In the genomic region with DNA sequence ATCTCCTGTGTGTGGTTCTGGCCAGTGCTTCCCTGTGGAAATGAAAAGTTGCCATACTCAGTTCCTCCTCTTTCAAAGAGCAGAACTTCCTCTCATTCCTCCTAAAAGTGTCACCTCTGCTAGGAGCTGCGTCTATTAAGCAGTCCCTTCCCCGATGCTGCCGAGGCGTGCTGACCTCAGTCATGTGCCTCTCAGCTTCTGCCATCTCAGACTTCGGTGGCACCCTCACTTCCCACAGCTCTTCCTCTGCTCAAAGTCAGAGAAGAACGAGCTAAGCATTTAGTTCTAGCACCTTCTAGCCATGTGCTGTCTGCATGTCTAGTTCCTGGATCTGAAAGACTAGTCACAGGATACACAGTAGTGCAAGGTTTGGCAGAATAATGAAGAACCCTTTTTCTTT, we compare ENCODE assay signal across 33 mouse cellular contexts.
"Had no signal": no experiment of that assay in that cellular context is flagged by ENCODE, and none has a peak within 500 bp of the region (broad histone marks: within the 10 kb centered on the region; RNA-seq: fewer than 3 reads in every experiment).

No protein-coding gene starts in this region.

- H3K27ac ChIP-seq: heart, adult 2 months; heart, embryonic 10.5 days; heart, embryonic 13.5 days; heart, embryonic 15.5 days; hindbrain, embryonic 10.5 days; hindbrain, embryonic 12.5 days; hindbrain, embryonic 14.5 days; hindbrain, embryonic 15.5 days; hindbrain, postnatal 0 days; intestine, embryonic 15.5 days; kidney, embryonic 15.5 days; kidney, postnatal 0 days; left cerebral cortex, adult 2 months had no signal

- H3K9ac ChIP-seq: heart, embryonic 12.5 days; heart, embryonic 13.5 days; heart, embryonic 15.5 days; hindbrain, embryonic 12.5 days; hindbrain, embryonic 14.5 days; hindbrain, embryonic 15.5 days; intestine, embryonic 15.5 days; kidney, embryonic 15.5 days had no signal

- H3K4me1 ChIP-seq: heart, embryonic 15.5 days; intestine, embryonic 15.5 days had no signal

- DNase-seq: heart, adult 2 months; heart, postnatal 10 days; heart, postnatal 14 days; heart, postnatal 36 days; heart, postnatal 4 days; kidney, adult 11 months; kidney, adult 18-20 months; kidney, adult 2 months; kidney, adult 8-10 months; kidney, adult 9 months; kidney, postnatal 10 days; kidney, postnatal 14 days; kidney, postnatal 36 days; kidney, postnatal 4 days; layer of hippocampus, postnatal 36 days had no signal

- H3K9me3 ChIP-seq: heart, embryonic 10.5 days; heart, embryonic 12.5 days; heart, embryonic 13.5 days; heart, embryonic 15.5 days; hindbrain, embryonic 10.5 days; hindbrain, embryonic 12.5 days; hindbrain, embryonic 15.5 days; intestine, embryonic 15.5 days; kidney, embryonic 15.5 days had no signal

- H3K4me3 ChIP-seq: heart, adult 2 months; heart, embryonic 10.5 days; heart, embryonic 12.5 days; heart, embryonic 13.5 days; heart, embryonic 15.5 days; hindbrain, embryonic 10.5 days; hindbrain, embryonic 12.5 days; hindbrain, embryonic 15.5 days; intestine, embryonic 15.5 days; kidney, embryonic 15.5 days; left cerebral cortex, adult 2 months had no signal

- H3K36me3 ChIP-seq: heart, embryonic 10.5 days; heart, embryonic 12.5 days; heart, embryonic 13.5 days; heart, embryonic 15.5 days; hindbrain, embryonic 10.5 days; hindbrain, embryonic 12.5 days; hindbrain, embryonic 15.5 days; intestine, embryonic 15.5 days; kidney, embryonic 15.5 days had no signal

- ATAC-seq: hindbrain, embryonic 16.5 days; hindbrain, postnatal 0 days; inflammation-experienced regulatory T-cells, adult 6 months; intestine, embryonic 15.5 days; intestine, embryonic 16.5 days; intestine, postnatal 0 days had no signal

- H3K27me3 ChIP-seq: heart, embryonic 12.5 days; heart, embryonic 13.5 days; heart, embryonic 15.5 days; hindbrain, embryonic 12.5 days; hindbrain, embryonic 15.5 days; intestine, embryonic 15.5 days; kidney, embryonic 15.5 days had no signal

- H3K4me2 ChIP-seq: heart, embryonic 11.5 days; heart, embryonic 12.5 days; heart, embryonic 13.5 days; heart, embryonic 15.5 days; hindbrain, embryonic 12.5 days; hindbrain, embryonic 14.5 days; hindbrain, embryonic 15.5 days; intestine, embryonic 15.5 days; kidney, embryonic 15.5 days had no signal
